9 mouse cellular contexts compared by ENCODE assay signal in genomic region chr1:164457531-164458244, GRCm38 (mm10). TPM values are rescaled to one million over a fixed set of nuclear protein-coding genes. Genes with fewer than 3 reads are reported as not detected.
DNase-seq lines count a peak whose midpoint lies in the region; ATAC-seq lines count a peak whose summit lies in the region.
"Had no signal": no experiment of that assay in that cellular context is flagged by ENCODE, and none has a peak within 500 bp of the region (broad histone marks: within the 10 kb centered on the region; RNA-seq: fewer than 3 reads in every experiment).

No protein-coding gene starts in this region.

- H3K4me2 ChIP-seq in hindbrain, embryonic 11.5 days (replicated peaks; ENCODE audit: low read depth, low read length): peak overlapping the region; percentile 45
- peak overlapping the region; percentile 69 for H3K4me2 ChIP-seq in liver, embryonic 13.5 days
- H3K4me2 ChIP-seq in neural tube, embryonic 12.5 days (replicated peaks): peak overlapping the region; percentile 88

- peak overlapping the region; percentile 52 for H3K9ac ChIP-seq in hindbrain, embryonic 11.5 days (ENCODE audit: low read depth, low read length)
- H3K9ac ChIP-seq in liver, embryonic 13.5 days: peak overlapping the region; percentile 65
- H3K9ac ChIP-seq in neural tube, embryonic 12.5 days: peak overlapping the region; percentile 78

- H3K4me3 ChIP-seq in forebrain, embryonic 10.5 days: peak overlapping the region; percentile 71
- H3K4me3 ChIP-seq in hindbrain, embryonic 11.5 days (ENCODE audit: low read depth, low read length): peak overlapping the region; percentile 64
- peak overlapping the region; percentile 60 for H3K4me3 ChIP-seq in liver, embryonic 13.5 days (replicated peaks)
- peak overlapping the region; percentile 67 for H3K4me3 ChIP-seq in neural tube, embryonic 12.5 days

- peaks cover 10% of the 10 kb centered on the region for H3K36me3 ChIP-seq in forebrain, embryonic 10.5 days (replicated peaks)
- H3K36me3 ChIP-seq in hindbrain, embryonic 11.5 days (ENCODE audit: control insufficient read depth, insufficient read depth, low read length): no peaks in the 10 kb centered on the region
- H3K36me3 ChIP-seq in liver, embryonic 13.5 days: no peaks in the 10 kb centered on the region
- H3K36me3 ChIP-seq in neural tube, embryonic 12.5 days: peaks cover 7% of the 10 kb centered on the region
- H3K36me3 ChIP-seq: G1E had no signal

- peak overlapping the region; percentile 91 for H3K27ac ChIP-seq in forebrain, embryonic 10.5 days
- peak overlapping the region; percentile 89 for H3K27ac ChIP-seq in hindbrain, embryonic 11.5 days (ENCODE audit: low read depth, low read length)
- H3K27ac ChIP-seq in liver, embryonic 13.5 days: peak overlapping the region; percentile 58; the same call in 1 of the 2 replicates
- H3K27ac ChIP-seq in neural tube, embryonic 12.5 days: peak overlapping the region; percentile 87

- under 1% methylated on average over 55 of the region's 76 CpGs for WGBS in forebrain, embryonic 10.5 days
- under 1% methylated on average over 57 of the region's 76 CpGs for WGBS in hindbrain, embryonic 11.5 days
- under 1% methylated on average over 75 of the region's 76 CpGs for WGBS in liver, embryonic 13.5 days (ENCODE audit: insufficient replicate concordance)
- under 1% methylated on average over 60 of the region's 76 CpGs for WGBS in neural tube, embryonic 12.5 days

- peak; percentile 90 for ATAC-seq in hindbrain, embryonic 11.5 days (ENCODE audit: low FRiP score)
- peak; percentile 64 for ATAC-seq in liver, embryonic 13.5 days (ENCODE audit: low read depth)
- ATAC-seq in neural tube, embryonic 12.5 days (ENCODE audit: low FRiP score, low read depth): peak; percentile 89

- H3K4me1 ChIP-seq in forebrain, embryonic 10.5 days: peaks cover 56% of the 10 kb centered on the region
- no peaks in the 10 kb centered on the region; the same call in 1 of the 2 replicates for H3K4me1 ChIP-seq in hindbrain, embryonic 11.5 days (replicated peaks; ENCODE audit: control insufficient read depth, insufficient read depth, low read length)
- H3K4me1 ChIP-seq in liver, embryonic 13.5 days (replicated peaks): peaks cover 30% of the 10 kb centered on the region
- peaks cover 42% of the 10 kb centered on the region for H3K4me1 ChIP-seq in neural tube, embryonic 12.5 days

- peak; percentile 98 for DNase-seq in heart, adult 11 months
- no peak for DNase-seq in heart, postnatal 10 days
- DNase-seq in adipocyte (ENCODE audit: low spot score): peak; percentile 13
- peak; percentile 73 for DNase-seq in forebrain, embryonic 10.5 days (ENCODE audit: extremely low spot score, low spot score)
- DNase-seq in hindbrain, embryonic 11.5 days (ENCODE audit: low spot score): peak; percentile 84
- DNase-seq in liver, embryonic 13.5 days: no peak
- peak; percentile 90 for DNase-seq in thymus, postnatal 14 days

- no peaks in the 10 kb centered on the region for H3K9me3 ChIP-seq in forebrain, embryonic 10.5 days
- H3K9me3 ChIP-seq in hindbrain, embryonic 11.5 days (ENCODE audit: control insufficient read depth, low read length): no peaks in the 10 kb centered on the region
- H3K9me3 ChIP-seq in liver, embryonic 13.5 days (replicated peaks): no peaks in the 10 kb centered on the region
- no peaks in the 10 kb centered on the region for H3K9me3 ChIP-seq in neural tube, embryonic 12.5 days

- peaks cover 69% of the 10 kb centered on the region for H3K27me3 ChIP-seq in forebrain, embryonic 10.5 days (ENCODE audit: poor library complexity, severe bottlenecking)
- H3K27me3 ChIP-seq in hindbrain, embryonic 11.5 days (ENCODE audit: control insufficient read depth, insufficient read depth, low read length): peaks cover 7% of the 10 kb centered on the region; the same call in 1 of the 2 replicates
- H3K27me3 ChIP-seq in liver, embryonic 13.5 days: peaks cover 72% of the 10 kb centered on the region
- H3K27me3 ChIP-seq in neural tube, embryonic 12.5 days (replicated peaks): peaks cover 2% of the 10 kb centered on the region; the same call in 1 of the 2 replicates

- intact Hi-C loops in heart, postnatal 10 days (cut with DNase I): loop anchor here (5.0 kb wide), 4 partner anchors 90 to 665 kb away; no protein-coding TSS in a partner anchor

RNA-seq across cellular contexts. Expression of gene Atp1b1, which starts 0.5 kb away (rescaled TPM):
- total RNA-seq in heart, postnatal 10 days (2021): 100 to 1,000 TPM; 429 to 462 TPM
- 7.8 and 9.9 TPM in 2 replicates for polyA plus RNA-seq in forebrain, embryonic 10.5 days (2016; fragmentation: Nextera tagmentation; extraction: Ambion mirVana)
- polyA plus RNA-seq in hindbrain, embryonic 11.5 days (2014; fragmentation: Nextera tagmentation; extraction: Ambion mirVana): 28.7 and 37.3 TPM in 2 replicates
- 9.1 and 12.0 TPM in 2 replicates for polyA plus RNA-seq in liver, embryonic 13.5 days (2015; fragmentation: Nextera tagmentation; extraction: Ambion mirVana)
- 64.1 and 64.8 TPM in 2 replicates for polyA plus RNA-seq in neural tube, embryonic 12.5 days (2016; fragmentation: Nextera tagmentation; extraction: Ambion mirVana)
- polyA plus RNA-seq: G1E had no signal

Comparison
In these comparisons a context has a peak if more than half of its experiments do, and no peak if none do; other contexts are left out.
1. DNase-seq: peak in heart, adult 11 months (single experiment), adipocyte (single experiment), forebrain, embryonic 10.5 days (single experiment), hindbrain, embryonic 11.5 days (single experiment) and thymus, postnatal 14 days (single experiment); none in heart, postnatal 10 days (0 of 2) and liver, embryonic 13.5 days (single experiment).
2. Peak in every context shown above with its lines, with median percentiles within 50 percentile points of each other: H3K27ac ChIP-seq, H3K4me3 ChIP-seq, ATAC-seq, H3K4me2 ChIP-seq and H3K9ac ChIP-seq.